Mouse (Mus musculus) granulocyte monocyte progenitor cell, adult 5-6 weeks (primary cell): ENCODE results near the gene Eri2. TPM values are rescaled to one million over a fixed set of nuclear protein-coding genes. Genes with fewer than 3 reads are reported as not detected.
"Not testable (repeated sequence)": the region's sequence is repeated elsewhere in the genome, so short reads cannot be mapped to it uniquely, and the experiment has no call there.

ENCODE experiments used
- ATAC-seq: replicated peaks from 2 replicates; pipeline ENCODE4 v1.8.0; 2016; ENCODE audit warnings: mild to moderate bottlenecking, moderate TSS enrichment, inconsistent platforms; ENCODE audit not compliant: poor library complexity, severe bottlenecking
- total RNA-seq, 2 experiments: library from RNA; stranded (forward) in 1 of 2; stranded (reverse) in 1 of 2; fragments of 200-712, 200-1000 nt in 1 of 2; fragments of >200 nt in 1 of 2; fragmentation: Nextera tagmentation in 1 of 2; gene quantifications; 2 replicates each; pipeline ENCODE4 v1.2.3; 2014 to 2017

Gene Eri2
- total RNA-seq, 2 experiments from 2014 or later: 7.7 to 15.0 TPM

GRCm38 (mm10) chr7:119745869-119746268 is 48.0 kb downstream of the Eri2 start:
- no peak for ATAC-seq

- ATAC-seq: peak; percentile 85
Observed at GRCm38 (mm10) chr7:119744321-119744720, 49.5 kb downstream of the Eri2 start.

- ATAC-seq: peak; percentile 76
Observed at GRCm38 (mm10) chr7:119739798-119740468, 53.9 kb downstream of the Eri2 start.

GRCm38 (mm10) chr7:119738877-119739276 is 55.0 kb downstream of the Eri2 start:
- ATAC-seq: peak; percentile 22; the same call in 1 of the 2 replicates

- ATAC-seq: not testable (repeated sequence)
Observed at GRCm38 (mm10) chr7:119731262-119731661, 62.6 kb downstream of the Eri2 start.

- no peak for ATAC-seq
Observed at GRCm38 (mm10) chr7:119727621-119728020, 66.2 kb downstream of the Eri2 start.

GRCm38 (mm10) chr7:119720947-119721310 is 72.9 kb downstream of the Eri2 start:
- peak; percentile 33 for ATAC-seq

GRCm38 (mm10) chr7:119720253-119720946 is 73.5 kb downstream of the Eri2 start, which contains the start of gene Thumpd1:
Gene Thumpd1, minus strand, starts transcription at chr7:119720798.
- peak; percentile 96 for ATAC-seq

Other genes starting within 250 kb of the Eri2 start
- gene Acsm2, start 239.7 kb downstream of the Eri2 start, total RNA-seq (2014; fragmentation: Nextera tagmentation): not detected in 2 replicates
- not detected in 2 replicates for gene Acsm2, start 239.7 kb downstream of the Eri2 start, total RNA-seq (2017)
- not detected in 2 replicates for gene Acsm1, start 187.0 kb downstream of the Eri2 start, total RNA-seq (2014; fragmentation: Nextera tagmentation)
- not detected in 2 replicates for gene Acsm1, start 187.0 kb downstream of the Eri2 start, total RNA-seq (2017)
- not detected in 2 replicates for gene Acsm4, start 104.0 kb downstream of the Eri2 start, total RNA-seq (2014; fragmentation: Nextera tagmentation)
- gene Acsm4, start 104.0 kb downstream of the Eri2 start, total RNA-seq (2017): not detected in 2 replicates
- 35.8 and 47.8 TPM in 2 replicates for gene Thumpd1, start 73.3 kb downstream of the Eri2 start, total RNA-seq (2014; fragmentation: Nextera tagmentation)
- 102 and 109 TPM in 2 replicates for gene Thumpd1, start 73.3 kb downstream of the Eri2 start, total RNA-seq (2017)
- gene Acsm3, start 33.1 kb downstream of the Eri2 start, total RNA-seq (2014; fragmentation: Nextera tagmentation): not detected in 2 replicates
- gene Acsm3, start 33.1 kb downstream of the Eri2 start, total RNA-seq (2017): 0.13 TPM in 1 of 2 replicates, not detected in the other
- 7.8 and 20.6 TPM in 2 replicates for gene Rexo5, start 52 bp downstream of the Eri2 start, total RNA-seq (2014; fragmentation: Nextera tagmentation)
- gene Rexo5, start 52 bp downstream of the Eri2 start, total RNA-seq (2017): 33.2 and 52.4 TPM in 2 replicates
- gene Lyrm1, start 101.8 kb upstream of the Eri2 start, total RNA-seq (2014; fragmentation: Nextera tagmentation): 6.2 and 19.4 TPM in 2 replicates
- 3.8 and 5.0 TPM in 2 replicates for gene Lyrm1, start 101.8 kb upstream of the Eri2 start, total RNA-seq (2017)
- 4.7 and 10.3 TPM in 2 replicates for gene Dcun1d3, start 102.2 kb upstream of the Eri2 start, total RNA-seq (2014; fragmentation: Nextera tagmentation)
- 4.0 and 9.7 TPM in 2 replicates for gene Dcun1d3, start 102.2 kb upstream of the Eri2 start, total RNA-seq (2017)